In genomic region chr7:67173522-67174195, GRCm38 (mm10) we compare ENCODE assay signal across 7 mouse cellular contexts.
"Had no signal": no experiment of that assay in that cellular context is flagged by ENCODE, and none has a peak within 500 bp of the region (broad histone marks: within the 10 kb centered on the region; RNA-seq: fewer than 3 reads in every experiment).

No protein-coding gene starts in this region.

- DNase-seq: kidney, adult 18-20 months; kidney, postnatal 10 days; kidney, postnatal 4 days; lung, adult 18-20 months; right cerebral cortex, adult 18-20 months; right cerebral cortex, postnatal 25 days; thymus, postnatal 4 days had no signal
